Mouse (Mus musculus) spleen, embryonic (tissue): ENCODE data around the gene Sdhb.

Experiments used
- CTCF ChIA-PET: fragments of 350-600 bp; sonication (Branson Sonifier 250); formaldehyde crosslinking; loops from one replicate; lab custom pipeline; 2022; lab: Charles Lee

Gene Sdhb

DNA sequence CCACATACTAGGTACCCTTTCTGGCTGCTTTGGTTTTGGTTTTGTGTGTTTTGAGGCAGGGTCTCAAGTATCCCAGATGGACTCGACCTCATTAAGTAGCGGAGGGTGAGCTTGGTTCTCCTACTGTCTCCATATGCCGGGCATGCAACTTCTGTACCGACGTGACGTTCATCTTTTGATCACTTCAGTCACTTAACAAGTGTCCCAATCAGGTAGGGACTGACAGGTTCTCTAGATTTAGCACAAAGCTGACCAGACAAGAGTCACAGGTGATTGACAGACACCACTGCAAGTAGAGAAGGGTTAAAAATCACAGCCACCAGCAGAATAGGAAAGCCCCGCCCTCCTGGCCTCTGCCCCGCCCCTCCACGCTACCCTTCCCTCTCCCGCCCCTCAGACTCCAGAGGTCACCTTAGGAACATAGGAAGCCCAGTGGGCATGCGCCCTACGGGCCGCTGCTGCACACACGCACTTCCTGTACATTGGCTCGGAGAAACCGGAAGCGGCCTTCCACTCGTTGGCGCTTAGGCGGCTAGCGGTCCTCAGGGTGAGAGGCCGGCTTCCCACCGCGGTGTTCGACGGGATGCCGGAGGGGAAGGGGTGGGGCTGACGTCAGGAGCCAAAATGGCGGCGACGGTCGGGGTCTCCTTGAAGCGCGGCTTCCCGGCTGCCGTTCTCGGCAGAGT, at the start of gene Sdhb:
TSS of gene Sdhb (plus strand) at position 423 of the 686 bp plus-strand sequence.
- CTCF ChIA-PET: interaction anchor here (0.7 kb wide), 1 partner anchor 28 kb away, joined by 3 read pairs; no protein-coding TSS in a partner anchor

DNA sequence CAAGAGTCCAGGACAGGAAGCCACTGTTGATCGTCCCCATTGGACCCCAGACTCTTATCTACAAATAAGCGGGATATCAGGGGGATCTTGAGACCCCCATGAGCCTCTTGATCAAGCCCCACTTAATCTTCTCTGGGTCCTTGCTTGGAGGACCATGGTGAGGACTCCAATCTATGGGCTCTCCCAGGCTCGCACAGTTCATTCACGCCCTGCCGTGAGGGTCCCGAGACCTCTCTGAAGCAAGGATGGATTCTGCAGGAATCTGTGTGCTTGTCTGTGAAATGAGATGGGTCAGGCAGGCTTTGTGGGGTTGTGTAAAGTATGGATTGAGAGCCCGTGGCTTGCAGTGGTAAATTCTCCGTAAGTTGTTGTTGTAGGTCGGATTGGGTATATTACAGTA, 49.6 kb upstream of the Sdhb start:
- CTCF ChIA-PET: no interaction called here

DNA sequence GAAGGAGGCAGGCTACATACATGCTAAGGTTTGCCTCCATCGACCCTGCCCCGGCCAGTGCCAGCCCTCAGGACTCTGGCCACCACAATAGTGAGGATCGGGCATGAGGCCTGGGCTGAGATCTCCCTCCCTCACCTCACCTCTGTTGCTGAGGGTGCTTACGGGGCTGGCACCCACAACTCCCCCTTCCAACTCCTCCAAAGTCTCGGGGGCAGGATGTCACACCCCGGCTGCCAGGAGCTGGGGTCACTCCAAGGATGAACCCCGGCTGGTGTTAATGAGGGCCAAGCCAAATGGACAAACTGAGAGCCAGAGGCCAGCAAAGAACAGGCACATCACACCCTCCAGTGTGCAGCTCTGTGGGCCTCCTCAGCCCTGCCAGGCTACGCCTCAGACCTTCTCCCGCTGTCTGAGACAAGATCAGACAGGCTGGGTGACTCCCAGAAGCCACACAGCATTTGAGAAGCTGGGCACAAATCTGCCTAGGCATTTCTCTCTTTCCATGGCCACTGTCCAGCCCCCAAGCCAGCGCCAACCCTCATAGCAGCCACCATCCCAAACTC, 48.7 kb upstream of the Sdhb start:
- CTCF ChIA-PET: no interaction called here

DNA sequence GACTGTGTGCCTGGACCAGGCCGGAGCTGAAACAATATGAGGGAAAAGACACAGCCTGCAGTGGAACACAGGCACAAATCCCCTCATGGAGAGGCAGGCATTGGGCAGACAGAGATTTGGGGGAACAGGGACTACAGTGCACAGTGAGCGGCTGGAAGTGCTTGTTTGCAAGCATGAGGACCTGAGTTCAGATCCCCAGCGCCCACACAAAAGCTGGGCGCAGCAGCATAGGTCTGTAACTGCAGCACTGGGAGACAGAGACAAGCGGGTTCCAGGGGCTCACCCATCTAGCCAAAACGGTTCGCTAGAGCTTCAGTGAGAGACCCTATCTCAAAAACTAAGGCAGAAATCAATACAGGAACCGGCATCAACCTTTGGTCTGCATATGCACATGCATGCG, 47.4 kb upstream of the Sdhb start:
- CTCF ChIA-PET: no interaction called here

DNA sequence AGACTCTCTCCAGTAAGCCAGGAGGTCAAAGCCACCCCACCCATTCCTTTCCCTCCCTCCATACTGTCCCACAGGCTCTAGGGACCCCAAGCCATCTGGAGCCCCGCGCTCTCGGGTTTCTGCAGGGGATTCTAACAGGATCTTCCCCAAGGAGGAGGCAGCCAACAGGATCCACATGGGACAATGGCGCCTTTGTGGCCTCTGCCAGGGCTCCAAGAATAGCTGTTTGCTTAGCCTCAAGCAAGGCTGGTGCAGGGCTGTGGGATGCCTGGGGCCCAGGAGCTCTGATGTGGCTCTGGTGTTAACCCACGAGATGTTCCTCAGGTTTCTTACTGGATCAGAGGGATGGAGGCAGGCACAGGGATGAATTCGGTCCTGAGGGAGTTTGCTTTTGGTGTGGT, 46.3 kb upstream of the Sdhb start:
- CTCF ChIA-PET: interaction anchor here (0.8 kb wide), 1 partner anchor 22 kb away, joined by 3 read pairs; no protein-coding TSS in a partner anchor

DNA sequence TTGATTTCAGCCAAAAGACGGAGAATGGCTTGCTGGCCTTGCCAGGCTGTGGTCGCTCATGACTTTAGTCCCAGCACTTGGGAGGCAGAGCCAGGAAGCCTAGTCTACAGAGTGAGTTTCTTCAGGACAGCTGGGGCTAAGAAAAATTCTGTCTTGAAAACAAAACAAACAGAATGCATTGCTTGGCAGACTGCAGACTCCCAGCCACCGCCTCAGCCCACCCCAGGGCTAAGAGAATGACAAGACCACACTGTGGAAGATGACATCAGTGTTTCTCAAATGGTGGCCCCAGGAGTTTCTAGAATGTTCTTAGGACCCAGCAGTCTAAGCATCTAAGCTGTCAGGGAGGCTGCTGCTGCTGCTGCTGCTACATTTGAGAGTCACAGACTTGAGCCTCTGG, 45.8 kb upstream of the Sdhb start:
- CTCF ChIA-PET: interaction anchor here (0.8 kb wide), 1 partner anchor 21 kb away, joined by 3 read pairs; no protein-coding TSS in a partner anchor

DNA sequence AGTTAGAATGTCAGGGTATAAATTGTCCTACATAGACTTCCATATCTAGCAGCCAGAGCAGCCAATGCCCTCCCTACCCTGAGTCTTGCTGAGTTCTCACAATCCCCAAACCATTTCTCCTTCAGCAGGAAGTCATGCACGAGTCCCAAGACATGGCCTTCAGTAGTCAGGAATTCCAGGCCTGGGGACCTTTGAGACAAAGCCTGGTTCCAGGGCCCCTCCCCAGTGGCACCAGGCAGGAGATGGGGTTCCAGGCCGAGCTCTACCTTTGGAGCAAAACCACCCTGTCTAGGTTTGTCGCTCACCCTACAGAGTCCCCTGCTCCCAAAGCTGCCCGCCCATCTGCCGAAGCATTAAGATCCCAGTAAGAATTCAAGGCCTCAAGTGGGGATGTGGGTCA, 44.7 kb upstream of the Sdhb start:
- CTCF ChIA-PET: interaction anchor here (0.6 kb wide), 1 partner anchor 145 kb away, joined by 3 read pairs; no protein-coding TSS in a partner anchor

DNA sequence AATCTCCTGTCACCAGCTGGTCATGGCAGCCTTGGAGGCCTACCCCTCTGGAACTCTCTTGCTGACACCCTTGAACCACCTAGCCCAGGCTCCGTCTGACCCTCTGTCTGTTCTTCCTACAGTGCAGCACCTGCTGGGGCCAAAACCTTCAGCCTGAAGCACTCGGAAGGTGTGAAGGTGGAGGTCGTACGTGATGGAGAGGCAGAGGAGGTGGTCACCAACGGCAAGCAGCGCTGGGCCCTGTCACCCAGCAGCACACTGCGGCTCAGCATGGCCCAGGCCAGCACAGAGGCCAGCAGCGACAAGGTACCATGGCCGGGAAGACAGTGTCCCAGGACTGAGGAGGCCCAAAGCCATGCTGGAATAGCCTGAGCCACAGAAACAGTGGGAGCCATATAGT, 43.6 kb upstream of the Sdhb start:
- CTCF ChIA-PET: no interaction called here

DNA sequence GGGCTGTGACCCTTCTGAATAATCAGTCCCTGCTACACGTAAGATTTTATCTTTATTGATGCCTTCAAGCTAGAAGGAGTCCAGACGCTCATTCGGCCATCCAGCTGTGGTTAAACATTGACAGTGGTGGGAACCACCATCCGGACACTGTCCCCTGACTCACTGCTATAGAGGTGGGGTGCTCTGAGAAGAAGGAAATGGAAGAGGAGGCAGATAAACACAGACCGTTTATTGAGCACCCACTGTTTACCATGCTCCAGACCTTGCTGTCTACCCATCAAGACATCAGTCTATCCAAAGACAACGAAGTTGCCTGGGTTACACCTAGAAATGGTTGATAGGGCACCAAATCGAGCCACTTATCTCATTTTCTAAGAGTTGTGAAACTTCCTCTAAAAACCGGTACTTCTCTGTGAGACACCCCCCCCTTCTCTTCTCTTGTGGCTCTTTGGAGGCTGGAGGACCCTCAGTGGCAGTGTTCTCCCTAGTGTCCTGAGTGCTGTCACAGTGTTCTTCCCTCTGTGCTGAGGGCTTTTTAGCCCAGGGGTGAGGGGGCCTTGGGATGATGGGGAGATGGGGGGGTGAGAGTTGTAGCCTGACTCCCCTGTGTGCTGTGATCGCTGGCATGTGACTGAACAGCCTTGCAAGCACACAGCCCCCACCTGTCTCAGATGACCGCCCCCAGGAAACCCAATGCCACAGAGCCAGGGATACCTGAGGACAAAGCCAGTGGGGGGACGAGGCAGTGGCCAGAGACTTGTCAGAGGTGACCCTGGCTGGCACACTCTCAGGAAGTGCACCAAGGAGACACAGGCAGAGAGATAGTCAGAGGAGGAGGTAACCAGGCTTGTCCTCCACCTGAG, 40.8 kb upstream of the Sdhb start:
- CTCF ChIA-PET: no interaction called here

DNA sequence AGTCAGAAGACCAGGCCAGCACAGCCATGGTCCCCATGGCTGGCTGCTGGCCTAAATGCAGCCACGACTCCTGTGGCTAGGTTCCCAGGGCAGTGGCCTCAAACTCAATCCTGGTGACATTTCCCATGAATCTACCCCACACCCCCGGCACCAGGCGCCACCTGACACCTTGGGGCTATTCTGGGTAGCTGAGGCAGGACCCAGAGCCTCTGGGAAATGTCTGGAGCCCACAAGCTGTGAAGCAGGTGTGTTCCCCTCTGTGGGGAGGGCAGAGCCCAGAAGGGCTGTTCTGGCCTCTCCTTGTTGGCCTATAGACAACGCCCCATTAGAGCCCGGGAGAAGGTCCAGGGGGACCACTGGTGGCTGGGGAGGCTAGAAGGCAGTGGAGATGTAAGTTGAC, 38.5 kb upstream of the Sdhb start:
- CTCF ChIA-PET: no interaction called here

DNA sequence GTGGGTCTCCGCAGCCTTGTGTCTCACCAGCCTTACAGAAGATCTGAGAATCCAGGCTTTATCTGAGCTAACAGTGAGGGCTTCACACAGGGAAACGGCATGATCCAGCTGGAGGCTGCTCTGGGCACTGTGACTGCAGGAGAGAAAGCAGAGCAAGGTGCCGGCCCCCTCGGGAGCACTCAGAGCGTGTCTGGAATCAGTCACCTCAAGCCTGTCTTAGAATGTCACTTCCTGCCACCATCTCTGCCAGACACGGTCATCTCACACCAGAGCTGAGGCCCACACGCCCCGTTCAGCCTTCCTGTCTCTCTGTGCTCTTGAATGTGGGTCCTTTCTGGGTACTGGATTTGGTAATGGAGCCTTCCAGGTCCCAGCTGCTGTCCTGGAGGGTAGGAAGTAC, 35.4 kb upstream of the Sdhb start:
- CTCF ChIA-PET: no interaction called here

DNA sequence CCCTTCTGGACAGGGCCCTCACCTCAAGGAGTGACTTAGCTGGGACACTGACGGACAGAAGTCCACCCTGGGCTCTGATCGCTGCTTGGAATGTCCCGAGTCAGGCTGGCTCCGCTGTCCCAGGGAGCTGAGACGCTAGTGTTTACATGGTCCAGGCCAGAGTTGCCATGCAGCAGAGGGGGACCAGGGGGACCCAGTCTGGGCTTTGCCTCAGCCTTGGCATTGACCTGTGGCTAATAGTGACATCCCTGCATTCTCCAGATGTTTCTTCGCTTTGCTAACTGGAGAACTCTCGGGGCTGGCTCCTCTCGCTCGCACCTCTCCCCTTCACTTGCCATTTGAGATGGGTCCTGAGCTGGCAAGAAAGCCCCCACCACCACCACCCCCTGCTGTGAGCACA, 32.7 kb upstream of the Sdhb start:
- CTCF ChIA-PET: no interaction called here

DNA sequence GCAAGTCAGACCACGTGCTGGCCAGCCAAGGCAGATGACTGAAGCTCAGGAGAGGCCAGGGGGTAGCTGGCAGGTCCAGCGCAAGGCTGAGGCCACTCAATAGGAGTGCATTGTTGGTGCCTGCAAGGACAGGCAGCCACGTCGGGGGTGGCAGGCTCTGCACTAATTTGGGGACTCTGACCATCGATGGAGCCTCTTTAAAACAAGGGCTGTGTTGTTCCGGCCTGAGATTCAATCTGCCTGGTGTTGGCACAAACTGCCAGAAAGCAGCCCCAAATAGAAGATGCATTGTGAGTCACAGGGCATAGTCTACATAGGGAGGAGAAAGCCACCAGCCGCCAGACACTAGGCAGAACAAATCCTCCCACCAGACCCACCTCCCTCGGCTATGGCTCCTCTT, 31.3 kb upstream of the Sdhb start:
- CTCF ChIA-PET: no interaction called here

DNA sequence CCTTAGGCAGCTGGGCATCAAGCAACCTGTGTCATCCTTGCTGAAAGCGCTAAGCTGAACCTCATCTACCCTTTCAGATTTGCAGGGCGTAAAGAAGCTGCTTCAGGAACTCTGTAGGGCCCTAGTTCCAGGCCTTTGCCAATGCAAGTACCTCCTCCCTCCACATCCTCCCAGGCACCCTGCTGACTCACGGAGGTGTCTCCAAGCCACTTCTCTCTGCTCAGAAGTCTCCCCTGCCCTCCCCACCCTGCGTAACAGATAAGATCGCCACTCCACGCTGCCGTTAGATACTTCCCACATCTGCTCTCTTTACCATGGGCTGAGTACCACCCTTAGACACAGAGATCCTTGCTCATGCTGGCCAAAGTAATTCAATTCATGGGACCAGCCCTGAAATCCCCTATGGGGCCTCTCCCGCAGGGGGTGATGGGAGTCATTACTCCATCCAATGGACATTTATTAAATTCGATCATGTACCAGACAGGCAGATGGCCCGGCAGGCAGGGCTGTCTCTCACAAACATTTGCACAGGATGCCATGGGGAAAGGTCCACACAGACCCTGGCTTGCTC, 30.0 kb upstream of the Sdhb start:
- CTCF ChIA-PET: no interaction called here

DNA sequence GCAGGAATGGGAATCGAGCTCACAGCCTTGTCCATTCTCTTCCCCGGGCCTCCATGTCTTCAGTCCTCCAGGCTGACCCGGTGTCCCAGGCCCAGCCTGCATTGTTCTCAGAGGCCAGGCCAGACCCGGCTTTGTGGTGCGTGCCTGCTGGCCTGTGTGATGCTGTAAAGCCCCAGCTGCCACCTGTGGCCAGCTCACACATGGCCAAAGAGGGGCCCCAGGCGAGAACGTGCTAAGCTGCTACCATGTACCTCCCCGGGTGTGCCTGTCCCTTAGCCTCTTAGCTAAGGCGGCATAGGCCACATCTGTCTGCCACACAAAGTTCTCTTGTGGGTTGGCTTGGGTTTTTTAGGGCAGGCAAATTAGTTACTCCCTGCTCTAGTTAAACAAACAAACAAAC, 25.4 kb upstream of the Sdhb start:
- CTCF ChIA-PET: interaction anchor here (0.6 kb wide), 2 partner anchors 35 to 1751 kb away, joined by 3 read pairs; no protein-coding TSS in a partner anchor

DNA sequence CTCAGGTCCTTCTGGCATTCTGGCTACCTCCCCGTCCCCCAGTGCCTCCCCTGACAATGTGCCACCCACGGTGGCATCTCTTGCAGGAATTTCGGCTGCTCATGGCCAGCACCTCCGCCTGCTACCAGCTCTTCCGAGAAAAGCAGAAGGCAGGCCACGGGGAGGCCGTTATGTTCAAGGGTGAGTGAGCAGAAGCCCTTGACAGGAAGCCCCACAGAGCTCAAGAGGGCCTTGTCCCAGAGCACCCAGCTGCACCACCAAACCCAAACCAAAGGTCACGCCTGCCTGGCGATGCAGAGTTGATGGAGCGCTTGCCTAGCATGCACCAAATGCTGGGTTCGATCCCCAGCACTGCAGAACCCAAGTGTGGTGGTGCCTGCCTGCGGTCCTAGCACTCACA, 16.6 kb upstream of the Sdhb start:
- CTCF ChIA-PET: interaction anchor here (1.3 kb wide), 1 partner anchor 9 kb away, joined by 3 read pairs; no protein-coding TSS in a partner anchor

DNA sequence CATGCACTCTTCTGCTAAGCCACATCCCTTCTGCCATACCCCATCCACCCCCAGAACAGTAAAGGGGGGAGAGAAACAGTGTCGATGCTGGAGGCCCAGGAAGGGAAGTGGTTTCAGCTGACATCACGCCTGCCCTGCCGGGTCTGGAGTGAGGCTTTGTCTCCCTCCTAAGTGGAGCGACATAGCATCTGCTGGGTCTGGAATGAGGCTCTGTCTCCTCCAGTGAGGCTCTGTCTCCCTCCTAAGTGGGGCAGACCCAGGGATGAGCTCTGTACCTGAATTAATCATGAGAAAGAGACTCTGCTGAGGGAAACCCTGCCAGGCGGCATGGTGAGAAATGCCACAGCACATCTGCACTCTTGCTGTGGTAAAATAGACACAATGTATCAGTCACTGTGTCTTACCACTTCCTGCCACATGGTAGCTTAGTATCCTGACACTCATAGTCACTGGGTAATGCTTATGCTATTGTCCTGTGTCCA, 16.0 kb upstream of the Sdhb start:
- CTCF ChIA-PET: interaction anchor here (0.5 to 1.3 kb wide), 5 partner anchors 8 to 271 kb away, joined by 3 to 12 read pairs (median 8); no protein-coding TSS in a partner anchor

DNA sequence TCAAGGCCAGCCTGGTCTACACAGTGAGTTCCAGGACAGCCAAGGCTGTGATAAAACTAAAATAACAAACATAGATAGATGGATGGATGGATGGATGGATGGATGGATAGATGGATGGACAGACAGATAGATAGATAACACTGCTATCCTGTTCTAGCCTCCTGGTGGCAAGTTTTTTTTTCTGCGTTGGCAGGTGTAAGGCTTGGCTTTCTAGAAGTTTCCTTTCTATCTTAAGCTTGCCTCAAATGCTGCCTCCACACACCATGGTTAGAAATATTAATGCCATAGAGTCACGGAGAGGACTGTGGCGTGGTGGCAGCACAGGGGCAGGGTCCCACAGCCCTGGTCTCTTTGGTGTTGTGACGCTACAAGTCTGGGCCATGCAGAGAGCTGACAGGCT, 15.4 kb upstream of the Sdhb start:
- CTCF ChIA-PET: interaction anchor here (0.5 to 1.3 kb wide), 3 partner anchors 8 to 214 kb away, joined by 3 to 8 read pairs (median 3); no protein-coding TSS in a partner anchor

DNA sequence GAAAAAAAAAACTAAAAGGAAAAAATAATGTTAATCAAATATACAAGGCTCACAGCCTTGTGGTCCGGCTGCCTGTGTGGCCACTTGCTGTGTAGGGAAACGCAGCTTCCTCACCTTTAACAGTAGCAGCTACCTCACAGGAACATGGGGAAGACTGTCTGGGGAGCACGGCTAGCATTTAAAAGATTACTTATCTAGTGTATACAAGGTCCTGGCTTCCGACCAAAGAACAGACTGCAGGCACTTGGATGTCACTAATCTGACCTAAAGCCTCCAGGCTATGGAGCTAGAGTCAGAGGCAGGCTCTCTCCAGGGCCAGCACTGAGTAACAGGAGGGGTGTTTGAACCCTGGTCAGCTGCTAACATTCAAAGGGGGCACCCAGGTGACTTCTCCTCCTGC, 15.0 kb upstream of the Sdhb start:
- CTCF ChIA-PET: interaction anchor here (1.3 kb wide), 1 partner anchor 13 kb away, joined by 4 read pairs; no protein-coding TSS in a partner anchor

DNA sequence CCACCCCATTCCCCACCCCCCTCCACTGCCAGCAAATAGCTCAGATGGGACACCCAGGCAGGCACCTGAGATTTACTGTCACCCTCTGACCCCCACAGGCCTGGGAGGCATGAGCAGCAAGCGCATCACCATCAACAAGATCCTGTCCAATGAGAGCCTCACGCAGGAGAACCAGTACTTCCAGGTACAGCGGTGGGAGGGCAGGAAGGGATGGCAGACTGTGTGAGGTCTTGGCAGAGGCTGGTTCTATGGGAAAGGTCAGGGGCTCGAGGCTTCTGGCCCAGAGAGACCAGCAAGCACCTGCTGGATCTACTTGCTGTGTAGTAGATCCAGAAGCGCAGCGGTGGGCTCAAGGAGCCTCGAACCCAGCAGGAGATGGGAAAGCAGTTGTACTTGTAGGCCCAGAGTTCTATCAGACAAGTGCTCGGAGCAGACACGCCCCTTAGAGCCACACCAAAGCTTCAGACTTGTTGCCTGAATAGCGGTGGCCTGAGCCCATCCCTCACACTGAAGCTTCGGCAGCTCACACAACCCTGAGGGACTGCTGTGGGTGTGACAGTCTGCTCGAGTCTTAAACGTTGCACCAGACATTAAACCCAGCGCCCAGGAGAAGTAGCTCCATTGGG, 14.3 kb upstream of the Sdhb start:
- CTCF ChIA-PET: interaction anchor here (1.3 kb wide), 1 partner anchor 13 kb away, joined by 4 read pairs; no protein-coding TSS in a partner anchor
